Mouse (Mus musculus): ENCODE data around the gene Kcnc3. TPM values are rescaled to one million over a fixed set of nuclear protein-coding genes. Genes with fewer than 3 reads are reported as not detected.

Gene Kcnc3
- polyA plus RNA-seq, 2 experiments: 0.23 to 2.7 TPM

- Histone ChIP-seq H3K4me3 (replicated peaks; ENCODE audit: low read length) (no peak overlapping the region), H3K9me3 (ENCODE audit: control insufficient read depth, low read length) (no peaks in the 10 kb centered on the region), H3K36me3 (ENCODE audit: control insufficient read depth, insufficient read depth, low read length) (no peaks in the 10 kb centered on the region), H3K27ac (replicated peaks; ENCODE audit: low read depth, low read length) (no peak overlapping the region), H3K9ac (ENCODE audit: low read depth, low read length, severe bottlenecking) (no peak overlapping the region), H3K4me2 (replicated peaks; ENCODE audit: low read depth, low read length, severe bottlenecking) (no peak overlapping the region), H3K4me1 (ENCODE audit: control insufficient read depth, insufficient read depth, low read length) (no peaks in the 10 kb centered on the region), H3K27me3 (ENCODE audit: control insufficient read depth, insufficient read depth, low read length) (no peaks in the 10 kb centered on the region)
- ATAC-seq (ENCODE audit: low FRiP score, low read depth) (no peak), DNase-seq (ENCODE audit: low spot score) (no peak)
- no peak for TF ChIP-seq POLR2A (IDR thresholded peaks at IDR 0.05; ENCODE audit: borderline replicate concordance, extremely low read depth, insufficient read depth, insufficient read length)
- 82% methylated on average over 6 of the region's 6 CpGs for WGBS
Measured at GRCm38 (mm10) chr7:44570989-44571388, 19.5 kb upstream of the Kcnc3 start.

- Histone ChIP-seq H3K9me3 (ENCODE audit: control insufficient read depth, low read length) (no peaks in the 10 kb centered on the region), H3K27me3 (ENCODE audit: control insufficient read depth, insufficient read depth, low read length) (no peaks in the 10 kb centered on the region), H3K9ac (ENCODE audit: low read depth, low read length, severe bottlenecking) (no peak overlapping the region), H3K4me3 (replicated peaks; ENCODE audit: low read length) (no peak overlapping the region), H3K36me3 (ENCODE audit: control insufficient read depth, insufficient read depth, low read length) (no peaks in the 10 kb centered on the region), H3K4me1 (ENCODE audit: control insufficient read depth, insufficient read depth, low read length) (no peaks in the 10 kb centered on the region), H3K4me2 (replicated peaks; ENCODE audit: low read depth, low read length, severe bottlenecking) (no peak overlapping the region), H3K27ac (replicated peaks; ENCODE audit: low read depth, low read length) (no peak overlapping the region)
- no peak for TF ChIP-seq POLR2A (IDR thresholded peaks at IDR 0.05; ENCODE audit: borderline replicate concordance, extremely low read depth, insufficient read depth, insufficient read length)
- no peak for DNase-seq (ENCODE audit: low spot score)
- ATAC-seq (ENCODE audit: low FRiP score, low read depth): no peak
- WGBS: 52% methylated on average over 4 of the region's 4 CpGs
Measured at GRCm38 (mm10) chr7:44571811-44572210, 18.7 kb upstream of the Kcnc3 start.

GRCm38 (mm10) chr7:44572213-44572701 lies 18.2 kb upstream of the Kcnc3 start, which contains the start of gene Napsa:
Napsa (plus strand) TSS chr7:44572380.
- no peak for TF ChIP-seq POLR2A (IDR thresholded peaks at IDR 0.05; ENCODE audit: borderline replicate concordance, extremely low read depth, insufficient read depth, insufficient read length)

GRCm38 (mm10) chr7:44572956-44573484 lies 17.4 kb upstream of the Kcnc3 start:
- Histone ChIP-seq H3K36me3 (ENCODE audit: control insufficient read depth, insufficient read depth, low read length) (no peaks in the 10 kb centered on the region), H3K4me2 (replicated peaks; ENCODE audit: low read depth, low read length, severe bottlenecking) (no peak overlapping the region), H3K9me3 (ENCODE audit: control insufficient read depth, low read length) (no peaks in the 10 kb centered on the region), H3K9ac (ENCODE audit: low read depth, low read length, severe bottlenecking) (no peak overlapping the region), H3K27ac (replicated peaks; ENCODE audit: low read depth, low read length) (no peak overlapping the region), H3K4me1 (ENCODE audit: control insufficient read depth, insufficient read depth, low read length) (no peaks in the 10 kb centered on the region), H3K4me3 (replicated peaks; ENCODE audit: low read length) (no peak overlapping the region), H3K27me3 (ENCODE audit: control insufficient read depth, insufficient read depth, low read length) (no peaks in the 10 kb centered on the region)
- 73% methylated on average over 5 of the region's 5 CpGs for WGBS
- no peak for TF ChIP-seq POLR2A (IDR thresholded peaks at IDR 0.05; ENCODE audit: borderline replicate concordance, extremely low read depth, insufficient read depth, insufficient read length)
- DNase-seq (ENCODE audit: low spot score): no peak
- ATAC-seq (ENCODE audit: low FRiP score, low read depth): no peak

More at GRCm38 (mm10) chr7:44572213-44572701, 18.2 kb upstream of the Kcnc3 start, which contains the start of gene Napsa:
- H3K9ac ChIP-seq (ENCODE audit: low read depth, low read length, severe bottlenecking): no peak within 1 kb of the TSS
- H3K27ac ChIP-seq (replicated peaks; ENCODE audit: low read depth, low read length): no peak within 1 kb of the TSS
- no peak within 1 kb of the TSS for H3K4me3 ChIP-seq (replicated peaks; ENCODE audit: low read length)
- H3K27me3 ChIP-seq (ENCODE audit: control insufficient read depth, insufficient read depth, low read length): no peaks in the 10 kb centered on the region
- WGBS: 40% methylated on average over 7 of the region's 7 CpGs
- H3K4me2 ChIP-seq (replicated peaks; ENCODE audit: low read depth, low read length, severe bottlenecking): no peak within 1 kb of the TSS
- no peaks in the 10 kb centered on the region for H3K36me3 ChIP-seq (ENCODE audit: control insufficient read depth, insufficient read depth, low read length)
- ATAC-seq (ENCODE audit: low FRiP score, low read depth) (no peak), DNase-seq (ENCODE audit: low spot score) (no peak)
- no peaks in the 10 kb centered on the region for H3K9me3 ChIP-seq (ENCODE audit: control insufficient read depth, low read length)
- H3K4me1 ChIP-seq (ENCODE audit: control insufficient read depth, insufficient read depth, low read length): no peaks in the 10 kb centered on the region

GRCm38 (mm10) chr7:44576333-44576844 lies 14.1 kb upstream of the Kcnc3 start:
- no peak overlapping the region for H3K9ac ChIP-seq (ENCODE audit: low read depth, low read length, severe bottlenecking)
- H3K4me2 ChIP-seq (replicated peaks; ENCODE audit: low read depth, low read length, severe bottlenecking): no peak overlapping the region
- no peak for DNase-seq (ENCODE audit: low spot score)
- no peak for TF ChIP-seq POLR2A (IDR thresholded peaks at IDR 0.05; ENCODE audit: borderline replicate concordance, extremely low read depth, insufficient read depth, insufficient read length)
- no peak for ATAC-seq (ENCODE audit: low FRiP score, low read depth)
- no peaks in the 10 kb centered on the region for H3K27me3 ChIP-seq (ENCODE audit: control insufficient read depth, insufficient read depth, low read length)
- no peak overlapping the region for H3K27ac ChIP-seq (replicated peaks; ENCODE audit: low read depth, low read length)
- 44% methylated on average over 5 of the region's 5 CpGs for WGBS
- H3K4me1 ChIP-seq (ENCODE audit: control insufficient read depth, insufficient read depth, low read length): no peaks in the 10 kb centered on the region
- H3K9me3 ChIP-seq (ENCODE audit: control insufficient read depth, low read length): no peaks in the 10 kb centered on the region
- no peak overlapping the region for H3K4me3 ChIP-seq (replicated peaks; ENCODE audit: low read length)
- no peaks in the 10 kb centered on the region for H3K36me3 ChIP-seq (ENCODE audit: control insufficient read depth, insufficient read depth, low read length)
